Mouse (Mus musculus): ENCODE data around the gene Grm4. TPM values are rescaled to one million over a fixed set of nuclear protein-coding genes. Genes with fewer than 3 reads are reported as not detected.

Grm4 gene
- polyA plus RNA-seq, 1 experiment from 2014 or later: 0.01 TPM

DNA sequence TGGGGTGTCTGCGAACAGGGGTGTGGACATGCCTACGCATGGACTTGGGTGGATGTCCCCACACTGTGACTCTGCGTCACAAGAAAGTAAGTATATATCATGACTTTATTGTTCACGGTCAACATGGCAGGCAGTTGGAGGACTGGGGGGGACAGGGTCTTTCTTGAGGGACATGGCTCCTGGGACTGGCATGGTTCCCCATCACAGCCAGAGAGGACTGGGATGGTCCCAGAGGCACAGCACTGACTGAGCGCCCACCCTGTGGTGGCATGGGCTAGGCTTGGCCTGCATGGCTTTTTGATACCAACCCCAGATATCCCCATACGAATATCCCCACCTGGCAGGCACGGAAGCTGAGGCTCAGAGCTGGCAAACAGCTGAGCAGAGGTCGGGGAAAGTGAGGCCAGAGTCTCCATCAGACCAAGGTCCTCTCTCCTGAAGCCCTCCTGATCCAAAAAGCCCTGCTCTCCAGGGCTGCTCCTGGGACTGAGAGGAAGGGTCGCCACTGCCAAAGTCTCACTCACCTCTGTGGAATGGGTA, 64.1 kb downstream of the Grm4 start:
- POLR2A ChIA-PET: no interaction called here
- no peak for DNase-seq (ENCODE audit: low read depth, low spot score)
- no peak for ATAC-seq
- TF ChIP-seq CTCF (IDR thresholded peaks at IDR 0.05): no peak
- CTCF ChIA-PET: no interaction called here
- in situ Hi-C loops (cut with MboI; ENCODE audit: low pct_unique_long_range_greater_than_20kb): no loop called here
- H3K27me3 ChIP-seq: peaks cover 13% of the 10 kb centered on the region

DNA sequence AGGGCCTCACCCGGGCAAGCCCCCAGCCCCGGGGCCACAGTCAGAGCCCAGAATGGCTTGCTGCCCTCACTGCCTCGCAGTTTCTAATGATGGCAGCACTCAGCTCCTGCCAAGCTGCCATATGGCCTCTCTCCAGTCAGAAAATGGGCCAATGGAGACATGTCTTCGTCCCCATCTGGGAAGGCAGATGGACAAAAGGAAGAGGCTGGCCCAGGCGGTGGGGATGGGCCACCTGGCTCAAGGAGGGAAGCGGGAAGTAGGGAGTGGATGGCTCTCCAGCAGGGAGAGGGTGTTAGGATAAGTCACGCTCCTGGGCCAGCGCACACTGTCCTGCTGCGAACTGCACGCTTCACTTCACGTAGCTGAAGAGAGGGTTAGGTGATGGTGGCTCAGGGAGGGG, 64.8 kb downstream of the Grm4 start:
- DNase-seq (ENCODE audit: low read depth, low spot score) (no peak), ATAC-seq (no peak)
- TF ChIP-seq CTCF (IDR thresholded peaks at IDR 0.05): no peak
- ChIA-PET CTCF (no interaction called here), POLR2A (no interaction called here)
- in situ Hi-C loops (cut with MboI; ENCODE audit: low pct_unique_long_range_greater_than_20kb): no loop called here
- H3K27me3 ChIP-seq: peaks cover 13% of the 10 kb centered on the region

DNA sequence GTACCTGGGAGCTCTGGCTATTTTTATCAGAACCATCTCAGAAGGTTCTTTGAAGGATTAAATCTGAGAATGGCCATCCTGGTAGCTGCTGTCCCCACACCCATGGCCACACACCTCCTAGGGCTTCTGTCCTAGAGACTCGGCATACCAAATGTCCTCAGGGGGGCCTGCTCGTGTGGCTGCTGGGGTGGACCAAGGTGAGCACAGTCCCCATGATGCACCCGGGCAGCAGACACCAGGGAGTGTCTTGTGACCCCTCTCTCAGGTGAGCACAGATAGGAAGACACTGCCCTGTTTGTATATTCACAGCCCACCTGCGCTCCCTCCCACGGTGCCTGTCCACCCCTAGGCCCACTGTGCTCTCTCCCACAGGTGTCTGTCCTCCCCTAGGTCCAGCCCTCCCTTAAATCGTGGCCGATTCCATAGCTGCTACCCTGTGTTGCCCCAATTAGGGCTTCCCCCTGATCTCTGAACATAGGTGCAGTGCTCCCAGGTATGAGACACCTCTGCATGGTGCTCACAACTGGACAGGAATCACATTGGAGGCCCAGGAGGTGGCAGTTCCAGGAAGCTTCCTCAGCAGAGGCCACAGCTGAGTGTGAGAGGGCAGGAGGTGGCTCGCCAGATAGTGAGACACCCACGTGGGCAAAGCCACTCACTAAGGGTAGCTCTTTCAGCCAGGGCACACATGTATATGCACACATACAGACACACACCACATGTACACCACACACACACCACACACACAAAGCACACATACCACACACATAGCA, 66.0 kb downstream of the Grm4 start:
- POLR2A ChIA-PET: no interaction called here

DNA sequence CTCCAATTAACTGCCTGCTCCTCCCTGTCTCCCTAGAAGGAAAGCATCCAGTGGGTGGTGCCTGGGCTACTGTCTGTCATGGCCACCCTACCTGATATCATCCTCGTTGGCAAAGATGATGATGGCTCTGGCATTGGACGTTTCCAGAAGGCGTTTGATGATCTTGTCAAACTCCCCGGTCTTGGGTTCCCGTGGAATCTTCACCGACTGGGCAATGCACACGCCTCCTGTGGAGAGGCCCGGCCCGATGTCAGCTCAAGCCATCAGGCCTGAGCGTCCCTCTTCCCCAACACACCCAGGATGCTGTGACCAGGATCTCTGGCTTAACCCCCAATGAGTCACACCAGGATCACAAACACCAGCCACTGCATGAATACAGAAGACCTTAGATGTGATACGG, 66.8 kb downstream of the Grm4 start:
- TF ChIP-seq CTCF (IDR thresholded peaks at IDR 0.05): no peak
- DNase-seq (ENCODE audit: low read depth, low spot score): no peak
- in situ Hi-C loops (cut with MboI; ENCODE audit: low pct_unique_long_range_greater_than_20kb): no loop called here
- ChIA-PET CTCF (no interaction called here), POLR2A (no interaction called here)
- ATAC-seq: no peak
- H3K27me3 ChIP-seq: peaks cover 6% of the 10 kb centered on the region

More for the DNA sequence above, 66.0 kb downstream of the Grm4 start:
- CTCF ChIA-PET: no interaction called here
- TF ChIP-seq CTCF (IDR thresholded peaks at IDR 0.05): no peak
- DNase-seq (ENCODE audit: low read depth, low spot score) (no peak), ATAC-seq (no peak)
- H3K27me3 ChIP-seq: peaks cover 13% of the 10 kb centered on the region
- in situ Hi-C loops (cut with MboI; ENCODE audit: low pct_unique_long_range_greater_than_20kb): no loop called here

- CTCF ChIA-PET: interaction anchor here (1.2 kb wide), 1 partner anchor 16 kb away, joined by 3 read pairs; no protein-coding TSS in a partner anchor
- H3K27me3 ChIP-seq: no peaks in the 10 kb centered on the region
- POLR2A ChIA-PET: no interaction called here
- ATAC-seq: no peak
- no peak for TF ChIP-seq CTCF (IDR thresholded peaks at IDR 0.05)
- in situ Hi-C loops (cut with MboI; ENCODE audit: low pct_unique_long_range_greater_than_20kb): no loop called here
- no peak for DNase-seq (ENCODE audit: low read depth, low spot score)
These were observed 68.2 kb downstream of the Grm4 start for GRCm38 (mm10) chr17:27453045-27453444.

GRCm38 (mm10) chr17:27451787-27452186, 69.4 kb downstream of the Grm4 start:
- ChIA-PET CTCF (no interaction called here), POLR2A (interaction anchor here (0.6 kb wide), 1 partner anchor 62 kb away, joined by 3 read pairs; no protein-coding TSS in a partner anchor)
- H3K27me3 ChIP-seq: peaks cover 3% of the 10 kb centered on the region
- ATAC-seq: no peak
- TF ChIP-seq CTCF (IDR thresholded peaks at IDR 0.05): no peak
- DNase-seq (ENCODE audit: low read depth, low spot score): no peak
- in situ Hi-C loops (cut with MboI; ENCODE audit: low pct_unique_long_range_greater_than_20kb): no loop called here

DNA sequence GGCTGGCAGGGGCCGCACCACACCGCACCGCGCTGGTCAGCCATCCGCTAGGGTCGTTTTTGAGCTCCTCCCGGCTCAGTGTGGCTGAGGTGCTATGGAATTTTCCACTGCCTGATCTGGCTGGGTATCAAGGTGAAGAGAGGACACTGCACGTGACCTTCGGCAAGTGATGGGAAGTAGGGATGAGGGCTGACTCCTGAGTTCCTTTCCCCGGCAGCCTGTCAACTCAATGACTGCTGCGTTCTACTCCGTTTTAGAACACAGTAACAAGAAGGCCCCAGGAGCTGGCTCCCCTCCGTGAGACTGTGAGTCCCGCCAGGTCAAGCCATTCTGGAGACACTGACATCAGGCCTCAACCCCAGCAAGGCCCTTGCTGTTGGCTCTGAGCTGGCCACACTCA, 70.0 kb downstream of the Grm4 start:
- no peak for ATAC-seq
- POLR2A ChIA-PET: interaction anchor here (0.6 kb wide), 1 partner anchor 61 kb away, joined by 3 read pairs; no protein-coding TSS in a partner anchor
- in situ Hi-C loops (cut with MboI; ENCODE audit: low pct_unique_long_range_greater_than_20kb): no loop called here
- peaks cover 8% of the 10 kb centered on the region for H3K27me3 ChIP-seq
- CTCF ChIA-PET: no interaction called here
- TF ChIP-seq CTCF (IDR thresholded peaks at IDR 0.05): no peak
- no peak for DNase-seq (ENCODE audit: low read depth, low spot score)

- CTCF ChIA-PET: no interaction called here
- in situ Hi-C loops (cut with MboI; ENCODE audit: low pct_unique_long_range_greater_than_20kb): no loop called here
- DNase-seq (ENCODE audit: low read depth, low spot score) (no peak), ATAC-seq (no peak)
- POLR2A ChIA-PET: no interaction called here
- TF ChIP-seq CTCF (IDR thresholded peaks at IDR 0.05): no peak
- peaks cover 15% of the 10 kb centered on the region for H3K27me3 ChIP-seq
These were observed 71.4 kb downstream of the Grm4 start for GRCm38 (mm10) chr17:27449757-27450330.

DNA sequence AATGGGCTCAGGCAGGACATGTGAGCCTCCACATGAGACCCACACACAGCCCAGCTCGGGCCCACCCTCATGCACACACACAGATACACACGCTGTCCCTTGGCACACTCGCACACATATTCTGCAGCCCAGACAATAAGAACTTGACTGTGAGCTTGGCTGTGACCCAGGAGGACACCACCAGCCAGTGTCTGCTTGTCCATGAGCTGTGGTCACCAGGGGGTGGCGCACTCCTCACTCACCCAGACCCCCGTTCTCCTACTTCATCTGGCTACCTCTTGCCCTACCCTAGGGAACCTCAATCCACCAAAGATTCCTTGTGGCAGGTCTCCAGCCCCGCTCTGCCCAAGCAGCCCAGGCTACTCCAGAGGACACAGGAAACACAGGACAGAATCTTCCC, 72.5 kb downstream of the Grm4 start:
- no peak for DNase-seq (ENCODE audit: low read depth, low spot score)
- no peak for TF ChIP-seq CTCF (IDR thresholded peaks at IDR 0.05)
- ATAC-seq: no peak
- in situ Hi-C loops (cut with MboI; ENCODE audit: low pct_unique_long_range_greater_than_20kb): no loop called here
- ChIA-PET CTCF (no interaction called here), POLR2A (no interaction called here)
- H3K27me3 ChIP-seq: peaks cover 18% of the 10 kb centered on the region

- in situ Hi-C loops (cut with MboI; ENCODE audit: low pct_unique_long_range_greater_than_20kb): no loop called here
- peaks cover 22% of the 10 kb centered on the region for H3K27me3 ChIP-seq
- ChIA-PET CTCF (no interaction called here), POLR2A (no interaction called here)
- ATAC-seq: no peak
- no peak for TF ChIP-seq CTCF (IDR thresholded peaks at IDR 0.05)
- DNase-seq (ENCODE audit: low read depth, low spot score): no peak
These were observed 75.7 kb downstream of the Grm4 start for GRCm38 (mm10) chr17:27445364-27446075.

- in situ Hi-C loops (cut with MboI; ENCODE audit: low pct_unique_long_range_greater_than_20kb): no loop called here
- CTCF ChIA-PET: no interaction called here
- DNase-seq (ENCODE audit: low read depth, low spot score): no peak
These were observed 78.6 kb downstream of the Grm4 start for GRCm38 (mm10) chr17:27442538-27443113.

More at GRCm38 (mm10) chr17:27442538-27443113, 78.6 kb downstream of the Grm4 start:
- TF ChIP-seq CTCF (IDR thresholded peaks at IDR 0.05): no peak
- peaks cover 26% of the 10 kb centered on the region for H3K27me3 ChIP-seq
- no peak for ATAC-seq
- POLR2A ChIA-PET: no interaction called here
